Mouse (Mus musculus) embryo, embryonic 10.5 days (tissue): ENCODE measurements around the gene Enc1.

Experiments used
- DNase-seq: peaks from one replicate; pipeline ENCODE4 v3.0.0-alpha.2; 2015; ENCODE audit warnings: low spot score

Gene Enc1

DNA sequence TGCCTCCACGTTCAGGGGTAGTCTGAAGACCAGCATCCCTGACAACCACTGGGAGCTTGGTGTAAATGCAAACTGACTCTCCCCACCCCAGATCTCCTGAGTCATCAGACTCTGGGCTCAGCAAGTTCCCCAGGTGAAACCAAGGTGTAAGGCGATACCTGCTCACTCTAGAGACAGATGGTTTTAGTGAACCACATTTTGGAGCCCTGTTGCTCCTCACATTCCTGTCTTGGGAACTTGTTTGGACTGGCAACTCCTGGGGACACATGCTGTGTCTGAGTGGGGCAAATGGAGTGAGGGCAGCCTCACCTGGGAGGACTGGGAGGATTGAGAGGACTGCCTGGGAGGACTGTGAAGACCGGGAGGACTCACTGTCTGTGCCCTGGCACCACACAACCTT is 13.1 kb upstream of the Enc1 start:
- no peak for DNase-seq

DNA sequence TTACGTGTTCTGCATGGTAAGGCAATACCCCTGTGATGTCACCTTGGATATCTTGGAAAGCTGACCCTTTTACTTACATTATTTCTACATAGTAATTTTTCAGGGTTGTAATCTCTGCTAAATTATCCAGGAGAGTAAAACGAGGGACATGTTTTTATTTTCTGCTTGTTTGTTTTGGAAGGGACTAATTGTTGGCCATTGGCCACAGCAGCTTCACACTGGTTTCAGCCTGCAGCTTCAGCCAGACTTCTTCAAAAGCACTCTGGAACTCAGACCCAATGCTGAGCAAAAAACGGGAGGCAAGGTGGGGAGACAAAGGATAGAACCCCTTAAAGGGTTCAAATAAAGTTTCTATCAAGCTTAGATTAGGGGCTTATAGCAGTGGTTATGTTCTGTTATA is 10.8 kb upstream of the Enc1 start:
- no peak for DNase-seq

DNA sequence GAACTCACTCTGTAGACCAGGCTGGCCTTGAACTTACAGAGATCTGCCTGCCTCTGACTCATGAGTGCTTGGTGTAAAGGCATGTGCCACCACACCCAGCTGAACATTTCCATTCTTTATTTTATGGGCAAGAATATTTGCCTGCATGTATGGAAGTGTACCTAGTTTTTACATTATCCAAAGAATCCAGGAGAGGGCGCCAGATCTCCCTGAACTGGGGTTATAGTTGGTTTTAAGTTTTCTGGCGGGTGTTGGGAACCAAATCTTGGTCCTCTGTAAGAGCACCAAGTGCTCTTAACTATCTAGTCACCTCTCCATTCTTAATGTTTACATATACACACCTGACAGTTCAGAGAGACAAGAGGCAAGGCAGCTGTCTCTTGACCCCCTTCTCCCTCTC is 7.8 kb upstream of the Enc1 start:
- DNase-seq = no peak

DNA sequence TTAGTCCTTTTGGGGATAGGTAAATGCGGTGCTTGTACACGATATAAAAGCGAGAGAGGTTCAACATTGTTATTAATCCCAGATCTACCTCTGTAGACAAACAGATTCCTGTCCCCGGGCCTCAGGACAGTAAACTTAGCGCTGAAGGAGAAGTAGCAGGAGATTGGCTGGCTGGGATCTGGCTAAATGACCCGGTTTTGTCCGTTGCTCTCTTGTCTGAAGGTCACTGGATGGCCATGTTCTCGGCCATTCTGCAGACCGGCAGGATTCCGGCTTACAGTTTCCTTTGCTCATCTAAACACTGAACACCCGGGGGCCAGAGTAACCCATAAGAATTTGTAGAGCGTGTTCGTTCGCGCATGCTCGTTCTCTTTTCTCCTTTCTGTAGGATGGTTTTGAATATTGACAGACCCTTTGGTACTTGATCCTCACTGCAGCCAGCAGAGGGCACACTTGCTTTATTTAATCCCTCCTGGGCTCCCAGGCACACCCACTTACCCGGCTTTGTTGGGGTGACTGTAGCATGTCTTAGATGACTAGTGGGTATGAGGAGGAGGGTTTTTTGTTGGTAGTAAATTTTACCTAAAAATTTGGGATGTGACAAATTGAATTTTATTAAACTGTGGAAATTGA is 6.0 kb upstream of the Enc1 start:
- DNase-seq = peak; percentile 97

DNA sequence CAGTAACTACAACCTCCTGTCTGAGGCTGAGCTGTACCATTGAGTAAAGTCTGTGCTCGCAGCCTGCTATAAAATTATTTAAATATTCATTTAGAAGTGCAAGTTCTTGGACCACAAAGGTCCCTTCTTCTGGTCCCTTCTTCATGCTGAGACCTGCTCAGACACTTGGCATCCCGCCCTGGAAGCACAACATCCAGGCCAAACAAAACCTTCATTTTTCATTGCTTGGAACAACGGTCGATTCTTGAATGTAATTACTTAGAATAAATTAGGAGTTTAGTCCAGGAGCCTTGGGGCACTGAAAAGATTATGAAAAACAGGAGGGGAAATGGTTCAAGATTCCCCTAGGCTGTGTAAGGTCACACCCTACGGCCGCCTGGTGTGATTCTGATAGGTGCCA is 5.0 kb upstream of the Enc1 start:
- DNase-seq = no peak

DNA sequence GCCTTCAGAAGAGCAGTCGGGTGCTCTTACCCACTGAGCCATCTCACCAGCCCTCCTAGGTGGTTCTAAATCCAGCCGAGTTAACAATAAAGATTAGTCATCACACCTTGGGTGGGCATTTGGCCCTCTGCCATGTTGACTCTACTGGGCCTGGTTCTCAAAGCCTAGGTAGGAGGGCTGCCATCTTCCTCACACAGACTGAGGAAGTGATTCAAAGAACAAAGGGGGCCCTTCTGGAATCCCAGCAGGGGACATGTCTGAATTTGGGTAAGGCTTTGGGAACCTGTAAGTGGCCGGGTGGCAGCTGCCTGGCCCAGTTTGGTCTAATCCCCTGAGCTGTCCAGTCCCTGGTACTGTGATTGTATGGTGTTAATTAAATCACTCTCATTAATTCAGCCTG is 3.2 kb upstream of the Enc1 start:
- DNase-seq = no peak

DNA sequence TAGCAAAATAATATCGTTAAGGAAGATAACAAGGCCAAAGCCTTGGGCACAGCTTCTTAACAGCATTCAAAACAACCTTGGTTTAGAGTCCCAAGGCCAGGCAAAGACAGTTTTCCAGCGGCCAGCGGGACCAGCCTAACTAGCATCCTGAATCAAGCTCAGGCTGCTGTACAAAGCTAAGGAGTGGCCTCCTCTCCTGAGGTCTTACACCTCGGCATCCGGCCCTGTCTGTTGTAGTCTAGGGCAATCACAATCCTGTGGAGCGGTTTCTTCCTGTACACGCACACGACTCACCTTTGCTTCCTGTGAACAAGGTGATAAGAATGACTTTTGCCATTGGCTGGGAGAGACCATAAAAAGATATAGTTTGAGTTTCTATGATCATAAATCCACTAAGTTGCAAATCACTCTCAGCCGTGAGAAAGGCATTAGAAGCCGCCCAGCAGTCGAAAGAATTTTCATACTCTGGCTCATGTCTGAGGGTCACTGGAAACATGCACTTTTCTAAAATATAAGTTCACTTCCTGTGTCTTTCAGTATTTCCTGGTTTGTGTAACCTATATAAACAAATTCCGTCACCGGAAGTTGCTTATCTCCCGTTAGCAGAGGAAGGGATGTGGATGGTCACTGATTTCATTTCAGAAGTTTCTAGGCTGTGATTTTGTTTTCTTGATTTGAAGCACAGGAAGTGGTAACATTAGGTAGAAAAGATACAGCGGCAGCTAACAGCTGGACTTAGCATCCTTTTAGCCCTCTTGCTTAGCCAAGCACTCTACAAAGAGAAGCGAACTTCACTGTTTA is 2.5 kb upstream of the Enc1 start:
- no peak for DNase-seq

DNA sequence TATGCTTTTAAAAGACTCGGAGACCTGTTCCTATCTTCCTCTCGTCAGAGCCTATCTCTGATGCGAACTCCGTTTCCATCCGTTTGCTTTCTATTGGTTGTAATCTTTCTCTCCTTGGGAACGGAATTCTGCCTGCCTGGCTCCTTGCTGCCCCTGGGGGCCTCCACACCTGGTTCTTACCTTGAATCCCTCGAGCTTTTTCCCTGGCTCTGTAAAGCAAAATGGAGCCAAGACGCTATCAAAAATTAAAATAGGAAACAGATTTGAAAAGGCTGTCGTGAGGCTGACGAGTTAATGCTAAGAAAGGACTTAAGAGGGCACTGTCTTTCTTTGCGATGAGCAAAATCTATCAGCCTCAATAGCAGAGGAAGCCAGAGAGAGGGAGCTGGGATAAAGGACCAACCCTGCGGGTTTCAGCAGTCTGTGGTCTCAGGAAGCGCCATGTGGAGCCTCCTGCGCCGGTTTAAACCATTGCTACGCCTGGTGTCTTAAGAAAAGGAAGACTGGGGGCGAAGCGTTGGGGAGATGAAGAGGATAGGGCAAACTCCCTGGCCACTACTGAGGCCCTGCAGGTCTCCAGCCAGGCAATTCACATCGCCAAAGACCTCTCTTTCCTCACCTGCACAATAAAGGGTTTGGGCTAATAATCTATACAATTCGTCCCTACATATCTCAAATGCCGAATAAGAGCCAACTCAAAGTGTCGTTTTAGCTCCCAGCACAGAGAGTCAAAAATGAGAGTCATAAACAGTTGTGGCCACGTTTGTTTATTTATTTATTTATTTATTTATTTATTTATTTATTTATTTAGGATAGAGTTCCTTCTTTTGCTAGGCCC is 1.3 kb upstream of the Enc1 start:
- DNase-seq = peak; percentile 84

DNA sequence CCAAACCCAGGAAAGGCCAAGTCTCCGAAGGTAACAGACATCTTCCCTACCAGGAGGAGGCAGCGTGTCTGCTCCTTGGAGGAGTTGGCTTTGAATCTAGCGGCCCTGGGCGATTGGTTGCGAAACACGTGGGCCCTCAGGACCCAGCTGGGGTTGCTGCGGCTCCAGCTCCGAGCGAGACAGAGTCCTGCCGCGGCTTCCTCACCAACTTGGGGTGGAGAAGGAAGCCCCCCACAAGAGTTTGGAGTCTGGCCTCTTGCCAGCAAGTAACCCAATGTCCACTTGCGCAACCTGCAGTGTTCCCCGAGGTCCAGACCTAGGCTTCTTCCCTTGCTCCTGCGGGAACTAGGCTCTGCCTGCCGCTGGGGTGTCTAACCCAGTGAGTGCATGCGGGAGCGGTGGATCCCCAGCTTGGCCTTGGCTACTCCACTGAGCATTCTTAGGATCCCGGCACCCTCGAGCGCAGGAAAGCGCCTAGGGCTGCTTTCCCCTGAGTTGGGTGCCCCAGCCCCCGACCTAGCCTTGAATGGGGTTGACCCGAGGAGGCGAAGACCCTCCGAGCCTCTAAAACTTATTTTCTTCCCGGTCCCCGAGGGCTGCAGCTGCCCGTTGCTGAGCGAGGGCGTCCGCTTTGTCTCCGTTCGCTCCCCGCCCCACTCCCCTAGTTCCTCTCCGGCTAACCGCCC is 483 bp upstream of the Enc1 start:
- DNase-seq = peak; percentile 92

DNA sequence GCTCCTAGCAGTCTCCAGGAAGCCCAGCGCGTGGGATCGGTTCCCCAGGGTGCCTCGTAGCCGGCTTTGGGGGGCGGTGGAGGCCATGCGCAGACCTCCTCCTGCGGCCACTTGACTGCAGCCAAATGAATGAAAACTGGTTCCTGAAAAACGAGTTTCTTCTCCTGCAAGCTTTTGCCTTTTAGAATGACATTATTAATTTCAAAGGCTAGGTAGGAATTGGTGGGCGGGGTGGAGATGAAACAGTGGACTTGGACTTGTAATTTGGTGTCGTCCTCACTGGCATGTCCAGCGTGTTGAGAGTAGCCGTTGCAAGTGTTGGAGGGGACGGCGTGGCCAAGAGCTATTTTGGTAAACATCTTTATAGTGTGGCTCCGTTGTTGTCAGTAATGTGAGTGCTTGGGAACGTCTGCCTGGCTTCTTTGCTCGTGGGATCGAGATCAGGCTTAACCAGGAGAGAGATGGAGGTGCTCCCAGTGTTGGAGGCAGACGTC is 929 bp downstream of the Enc1 start:
- DNase-seq = no peak

DNA sequence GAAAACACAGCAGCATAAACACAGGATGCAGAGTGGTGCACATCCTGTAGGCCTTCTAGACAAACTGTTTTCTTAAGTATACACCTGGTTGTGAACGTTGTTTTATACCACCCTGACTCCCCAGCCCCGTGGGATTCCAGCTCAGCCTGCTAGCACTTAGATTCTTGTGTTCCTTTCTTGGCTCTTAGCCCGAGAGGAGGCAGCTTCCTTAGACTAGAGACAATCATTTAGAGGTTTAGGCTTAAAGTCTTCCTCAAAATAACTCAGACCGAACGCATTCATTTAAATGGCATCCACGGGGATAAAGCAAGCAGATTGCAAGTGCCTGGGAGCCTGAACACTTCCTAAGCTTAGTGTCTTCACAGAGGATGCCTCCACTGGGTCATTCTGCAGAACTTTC is 1.8 kb downstream of the Enc1 start:
- DNase-seq = no peak

DNA sequence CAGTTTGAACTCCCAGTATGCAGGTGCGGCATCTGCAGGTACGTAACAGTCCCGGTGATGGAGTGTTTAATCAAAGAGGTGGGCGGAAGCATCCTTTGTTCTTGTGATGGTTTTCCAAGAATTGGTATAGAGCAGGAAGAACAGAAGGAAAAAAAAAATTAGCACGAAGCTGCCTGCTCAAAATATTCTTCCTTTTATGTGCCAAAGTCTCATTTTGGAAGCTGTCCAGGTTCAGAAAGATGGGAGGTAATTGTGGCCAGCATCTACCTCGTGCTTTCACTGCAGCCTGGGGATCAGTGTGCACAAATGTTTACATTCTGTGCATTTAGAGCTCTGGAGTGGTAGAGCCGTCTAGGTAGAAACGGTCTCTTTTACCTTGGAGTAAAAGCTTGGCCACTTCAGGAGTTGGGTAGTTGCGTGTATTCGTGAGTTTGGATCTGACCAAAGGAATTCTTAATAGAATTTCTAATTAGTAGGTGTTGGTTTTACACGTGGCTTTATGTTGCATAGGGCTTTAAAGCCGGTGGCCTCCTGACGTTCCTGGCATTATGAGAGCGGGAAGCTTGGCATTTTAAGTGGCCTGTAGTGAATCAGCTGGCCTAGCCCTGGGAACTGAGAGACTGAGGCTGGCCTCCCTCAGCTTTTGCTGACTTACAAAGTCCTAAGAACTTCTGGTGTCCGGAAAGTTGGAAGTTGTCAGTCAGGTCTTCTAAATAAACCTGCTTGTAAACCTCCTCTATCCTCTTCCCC is 3.2 kb downstream of the Enc1 start:
- no peak for DNase-seq

DNA sequence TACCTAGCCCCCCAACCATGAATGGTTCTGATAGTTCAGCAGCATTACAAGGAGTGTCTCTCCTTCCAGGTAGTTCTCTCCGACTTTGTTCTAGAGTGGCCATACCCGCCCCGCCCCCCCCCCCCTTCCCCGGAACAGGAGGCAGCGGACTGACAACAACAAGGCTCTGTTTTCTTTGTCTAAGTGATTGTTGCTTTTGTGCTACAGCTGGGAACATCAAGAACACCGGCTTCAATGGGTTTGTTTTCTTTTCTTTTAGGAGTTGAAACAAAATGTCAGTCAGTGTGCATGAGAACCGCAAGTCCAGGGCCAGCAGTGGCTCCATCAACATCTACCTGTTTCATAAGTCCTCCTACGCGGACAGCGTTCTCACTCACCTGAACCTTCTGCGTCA is 3.8 kb downstream of the Enc1 start:
- DNase-seq = no peak

DNA sequence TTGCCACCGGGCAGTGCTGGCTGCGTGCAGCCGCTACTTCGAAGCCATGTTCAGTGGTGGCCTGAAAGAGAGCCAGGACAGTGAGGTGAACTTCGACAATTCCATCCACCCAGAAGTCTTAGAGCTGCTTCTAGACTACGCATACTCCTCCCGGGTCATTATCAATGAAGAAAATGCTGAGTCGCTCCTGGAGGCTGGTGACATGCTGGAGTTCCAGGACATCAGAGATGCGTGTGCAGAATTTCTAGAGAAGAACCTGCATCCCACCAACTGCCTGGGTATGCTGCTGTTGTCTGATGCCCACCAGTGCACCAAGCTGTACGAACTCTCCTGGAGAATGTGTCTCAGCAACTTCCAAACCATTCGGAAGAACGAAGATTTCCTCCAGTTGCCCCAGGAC is 4.3 kb downstream of the Enc1 start:
- no peak for DNase-seq

DNA sequence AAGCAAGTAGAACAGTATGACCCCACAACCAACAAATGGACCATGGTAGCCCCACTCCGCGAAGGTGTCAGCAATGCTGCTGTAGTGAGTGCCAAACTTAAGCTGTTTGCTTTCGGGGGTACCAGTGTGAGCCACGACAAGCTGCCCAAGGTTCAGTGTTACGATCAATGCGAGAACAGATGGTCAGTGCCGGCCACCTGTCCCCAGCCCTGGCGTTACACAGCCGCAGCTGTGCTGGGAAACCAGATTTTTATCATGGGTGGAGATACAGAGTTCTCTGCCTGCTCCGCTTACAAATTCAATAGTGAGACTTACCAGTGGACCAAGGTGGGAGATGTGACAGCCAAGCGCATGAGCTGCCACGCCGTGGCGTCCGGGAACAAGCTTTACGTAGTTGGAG is 5.3 kb downstream of the Enc1 start:
- no peak for DNase-seq

DNA sequence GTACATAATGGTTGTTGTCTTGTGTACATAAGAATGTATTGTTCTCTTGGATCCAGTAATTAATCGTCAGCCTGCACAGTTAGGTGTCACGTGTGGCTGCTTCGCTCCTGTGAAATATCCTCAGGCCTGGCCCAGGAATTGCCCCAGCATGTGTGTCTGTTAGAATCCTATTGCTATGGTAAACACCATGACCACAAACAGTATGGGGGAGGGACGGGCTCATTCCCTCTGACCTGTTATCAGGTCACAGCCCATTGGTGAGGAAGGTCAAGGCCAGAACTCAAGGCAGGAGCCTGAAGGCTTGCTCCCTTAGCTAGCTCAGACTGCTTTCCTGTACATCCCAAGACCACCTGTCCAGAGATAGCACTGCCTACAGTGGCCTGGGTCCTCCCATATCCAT is 6.8 kb downstream of the Enc1 start:
- no peak for DNase-seq

DNA sequence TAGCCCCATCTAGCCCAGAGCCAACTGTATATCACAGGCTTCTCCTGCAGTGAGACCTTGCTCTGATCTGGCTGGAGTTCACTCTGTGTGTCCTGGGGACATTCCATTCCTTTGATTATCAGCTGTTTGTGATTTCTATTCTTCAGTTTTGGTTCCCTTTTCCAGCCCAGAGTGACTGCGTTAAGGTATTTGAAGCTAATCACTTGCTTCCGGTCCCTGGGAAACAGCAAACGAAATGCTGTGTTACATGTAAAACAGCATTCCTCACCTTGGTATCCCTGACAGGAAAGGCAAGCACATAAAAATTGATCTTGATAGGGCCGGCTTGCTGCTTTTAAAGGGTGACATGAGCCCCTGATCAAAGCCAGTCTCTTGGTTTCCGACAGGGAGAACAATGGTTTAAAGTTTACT is 8.2 kb downstream of the Enc1 start:
- DNase-seq = no peak

DNA sequence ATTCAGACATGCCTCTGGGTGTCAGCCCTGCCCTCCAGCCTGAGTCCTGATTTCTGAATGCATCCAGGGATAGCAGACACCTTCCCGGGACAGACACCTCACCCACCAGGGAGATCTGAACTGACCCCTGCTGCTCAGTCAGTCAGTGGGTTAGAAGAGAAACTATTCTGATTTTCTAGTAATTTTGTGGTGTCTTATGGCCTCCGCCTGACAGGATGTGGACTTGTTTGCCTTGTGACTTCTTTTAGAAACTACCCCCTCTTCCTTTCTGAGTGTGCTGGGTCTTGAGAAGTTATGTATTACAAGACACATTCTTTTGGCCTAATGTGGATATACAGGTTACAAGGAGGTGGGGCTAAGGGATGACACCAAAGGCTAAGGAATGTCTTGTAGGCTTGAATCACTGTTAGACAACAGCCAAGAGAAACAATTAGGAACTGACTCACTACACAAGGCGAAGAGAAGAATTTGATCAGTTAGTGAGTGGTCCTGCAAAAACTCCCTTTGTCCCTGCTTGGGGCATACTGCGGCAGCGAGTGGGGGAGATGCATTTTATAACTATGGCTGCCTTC is 8.7 kb downstream of the Enc1 start:
- DNase-seq = no peak

DNA sequence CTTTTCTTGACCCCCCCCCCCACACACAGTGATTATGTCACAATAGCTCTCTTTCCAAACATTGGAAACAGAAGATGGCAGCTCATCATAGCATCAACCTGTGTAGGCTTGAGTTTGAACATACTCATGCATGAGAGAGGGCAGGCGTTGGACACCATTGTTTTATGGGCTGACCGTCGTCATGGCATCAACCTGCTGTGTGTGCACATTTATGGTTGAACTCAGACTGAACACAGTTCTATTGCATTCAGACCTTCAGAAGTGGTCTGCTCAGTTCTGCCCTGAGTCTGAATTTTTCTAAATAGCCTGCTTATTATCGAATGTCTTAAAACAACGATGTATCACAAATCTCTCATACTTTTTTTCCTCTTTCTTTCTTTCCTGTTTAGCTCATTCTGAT is 9.2 kb downstream of the Enc1 start:
- no peak for DNase-seq

DNA sequence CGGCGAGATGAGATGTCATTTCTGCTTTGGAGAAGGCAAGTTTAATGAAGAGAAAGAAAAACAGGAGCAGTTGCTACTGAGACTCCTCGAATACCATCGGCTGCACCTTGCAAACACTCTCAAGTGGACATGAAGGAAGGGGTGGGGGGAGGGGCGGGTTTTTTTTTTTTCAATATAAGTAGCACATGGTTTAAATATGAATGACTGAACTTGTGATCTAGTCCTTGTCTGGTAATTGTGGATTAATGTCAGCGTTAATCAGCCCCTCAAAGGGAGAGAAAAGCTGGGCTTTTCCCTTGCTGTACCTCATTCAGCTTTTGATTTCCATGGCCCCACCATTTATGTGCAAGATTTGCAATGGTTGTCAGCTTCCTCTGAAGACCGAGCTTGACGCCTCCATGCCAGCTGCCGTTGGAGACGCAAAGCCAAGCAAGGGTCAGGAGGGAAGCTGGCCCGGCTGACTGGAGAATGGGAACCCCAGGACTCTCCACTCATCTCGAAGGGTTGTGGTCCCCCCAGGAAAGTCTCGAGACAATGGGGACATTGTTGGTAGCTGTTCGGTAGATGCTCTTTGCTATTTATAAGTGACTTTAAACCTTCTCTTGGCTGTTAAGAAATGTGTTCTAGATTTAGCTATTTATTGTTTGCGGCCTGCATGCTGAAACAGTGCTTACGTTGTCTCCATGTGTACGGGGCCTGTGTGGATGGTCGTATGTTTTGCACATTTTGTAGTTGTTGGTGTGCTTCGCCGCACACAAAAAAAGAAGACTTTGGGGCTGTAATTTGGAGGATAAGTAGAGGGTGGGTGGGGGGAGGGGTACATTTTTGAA is 9.9 kb downstream of the Enc1 start:
- DNase-seq = peak; percentile 77
